Mouse (Mus musculus) embryonic facial prominence, embryonic 12.5 days (tissue): Measurements from ENCODE around the gene Cul9. TPM values are rescaled to one million over a fixed set of nuclear protein-coding genes. Genes with fewer than 3 reads are reported as not detected.
A peak's percentile ranks its signal among the peaks of the same experiment; 100 is the strongest.

Experiments used
- ATAC-seq: fragments of 200-750 bp; cut with Nextera tagmentation; 2 replicates; pipeline ENCODE4 v1.8.0; 2017; ENCODE audit not compliant: insufficient number of reproducible peaks, insufficient read depth, low FRiP score, low TSS enrichment
- H3K27ac ChIP-seq: fragments of 300-500 bp; sonication (generic); 2 replicates; pipeline ENCODE4 v1.5.1; 2016; ENCODE audit warnings: mild to moderate bottlenecking
- H3K27me3 ChIP-seq: fragments of 300-500 bp; sonication (generic); 2 replicates; pipeline ENCODE4 v1.6.1; 2016; ENCODE audit warnings: mild to moderate bottlenecking, moderate library complexity
- H3K36me3 ChIP-seq: fragments of 300-500 bp; sonication (generic); 2 replicates; pipeline ENCODE4 v1.6.1; 2016; ENCODE audit warnings: mild to moderate bottlenecking
- H3K4me1 ChIP-seq: fragments of 300-500 bp; sonication (generic); 2 replicates; pipeline ENCODE4 v1.6.1; 2016
- H3K4me2 ChIP-seq: fragments of 300-500 bp; sonication (generic); replicated peaks from 2 replicates; pipeline ENCODE4 v1.6.1; 2016; ENCODE audit warnings: mild to moderate bottlenecking, moderate library complexity
- H3K4me3 ChIP-seq: fragments of 300-500 bp; sonication (generic); 2 replicates; pipeline ENCODE4 v1.5.1; 2016; ENCODE audit warnings: mild to moderate bottlenecking
- H3K9ac ChIP-seq: fragments of 300-500 bp; sonication (generic); 2 replicates; pipeline ENCODE4 v1.6.1; 2016; ENCODE audit warnings: mild to moderate bottlenecking, moderate library complexity
- H3K9me3 ChIP-seq: fragments of 300-500 bp; sonication (generic); 2 replicates; pipeline ENCODE4 v1.6.1; 2016; ENCODE audit warnings: mild to moderate bottlenecking, moderate library complexity
- WGBS: fragments of 180-500 bp; shearing (Covaris S2); methylation state at CpG from one replicate; pipeline ENCODE4 v1.1.7; 2016; 5-methylcytosine and 5-hydroxymethylcytosine counted together
- polyA plus RNA-seq: library from polyadenylated mRNA; unstranded; fragments of >200 nt; fragmentation: Nextera tagmentation; extraction: Ambion mirVana; gene quantifications from 2 replicates; pipeline ENCODE4 v1.2.1, GENCODE M21; 2016

The Cul9 gene
- 12.4 and 13.4 TPM in 2 replicates for polyA plus RNA-seq

DNA sequence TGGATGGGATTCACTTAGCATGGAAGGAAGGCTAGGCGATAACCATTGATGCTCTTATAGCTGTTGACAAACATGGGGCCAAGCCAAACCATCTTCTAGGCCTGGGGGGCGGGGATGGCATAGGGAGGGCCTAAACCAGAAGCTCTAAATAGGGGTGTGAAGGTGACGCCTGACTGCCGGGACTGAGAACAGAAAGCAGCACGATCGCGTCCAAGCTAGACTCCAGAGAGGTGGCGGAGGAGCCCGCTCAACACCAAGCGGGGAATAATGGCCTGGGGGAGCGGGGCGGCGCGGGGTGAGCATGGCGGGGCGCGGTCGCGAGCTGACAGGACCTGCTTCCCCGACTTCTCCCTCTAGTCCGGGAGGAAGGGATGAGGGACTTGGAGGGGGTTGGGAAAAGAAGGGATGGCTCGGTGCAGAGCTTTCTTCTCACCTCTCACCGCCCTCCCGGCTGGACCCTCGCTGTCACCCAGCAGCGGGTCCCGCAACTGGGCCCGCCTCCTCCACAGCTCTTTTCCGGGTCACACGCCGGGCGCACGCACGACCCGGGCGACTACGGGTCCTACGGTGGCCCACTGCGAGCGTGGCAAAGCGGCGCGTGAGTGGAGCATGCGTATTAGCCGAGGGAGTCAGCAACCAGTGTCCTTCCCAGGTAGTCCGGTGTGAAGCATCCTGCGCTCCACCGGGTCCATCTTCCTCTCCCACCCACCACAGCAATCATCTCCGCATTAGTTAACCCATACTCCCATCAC lies at the start of gene Cul9:
TSS of gene Cul9 (minus strand) at position 576 of the 752 bp plus-strand sequence.
- peaks cover 32% of the 10 kb centered on the region for H3K36me3 ChIP-seq

DNA sequence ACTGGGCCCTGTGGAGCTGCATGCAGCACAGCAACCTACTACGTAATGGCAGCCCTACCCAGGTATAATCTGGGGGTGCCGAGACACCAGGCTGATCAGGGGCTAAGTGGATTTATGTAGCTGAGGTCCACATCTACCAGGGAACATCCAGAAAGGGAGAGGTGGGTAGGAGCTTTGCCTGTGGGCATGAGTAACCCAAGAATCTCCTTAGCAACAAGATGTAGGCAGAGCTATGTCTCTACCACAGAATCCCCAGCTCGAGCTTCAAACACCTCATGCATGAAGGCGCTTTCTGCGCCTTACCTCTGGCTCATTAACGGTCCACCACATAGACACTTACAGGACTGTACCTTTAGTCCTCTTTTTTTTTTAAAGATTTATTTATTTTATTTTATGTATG lies 49.1 kb upstream of the Cul9 start:
- H3K9ac ChIP-seq = 0 out of 2 replicates have a peak overlapping the region, but pooled peaks have one; percentile 17
- H3K4me1 ChIP-seq = peaks cover 16% of the 10 kb centered on the region
- H3K27me3 ChIP-seq = no peaks in the 10 kb centered on the region
- peak overlapping the region; percentile 87 for H3K27ac ChIP-seq
- no peaks in the 10 kb centered on the region for H3K9me3 ChIP-seq
- no peak for ATAC-seq
- 75% methylated on average over 6 of the region's 6 CpGs for WGBS
- peak overlapping the region; percentile 23; the same call in 1 of the 2 replicates for H3K4me2 ChIP-seq
- H3K4me3 ChIP-seq = no peak overlapping the region
- H3K36me3 ChIP-seq = peaks cover 18% of the 10 kb centered on the region

More for the DNA sequence above, at the start of gene Cul9:
- 1% methylated on average over 49 of the region's 49 CpGs for WGBS
- peak; percentile 66 for ATAC-seq
- H3K27me3 ChIP-seq = peaks cover 11% of the 10 kb centered on the region; the same call in 1 of the 2 replicates
- peaks cover 30% of the 10 kb centered on the region for H3K4me1 ChIP-seq
- peak within 1 kb of the TSS; percentile 80 for H3K9ac ChIP-seq
- H3K27ac ChIP-seq = 0 out of 2 replicates have a peak within 1 kb of the TSS, but pooled peaks have one; percentile 23
- H3K4me2 ChIP-seq = peak within 1 kb of the TSS; percentile 88
- H3K4me3 ChIP-seq = peak within 1 kb of the TSS; percentile 63
- no peaks in the 10 kb centered on the region for H3K9me3 ChIP-seq

DNA sequence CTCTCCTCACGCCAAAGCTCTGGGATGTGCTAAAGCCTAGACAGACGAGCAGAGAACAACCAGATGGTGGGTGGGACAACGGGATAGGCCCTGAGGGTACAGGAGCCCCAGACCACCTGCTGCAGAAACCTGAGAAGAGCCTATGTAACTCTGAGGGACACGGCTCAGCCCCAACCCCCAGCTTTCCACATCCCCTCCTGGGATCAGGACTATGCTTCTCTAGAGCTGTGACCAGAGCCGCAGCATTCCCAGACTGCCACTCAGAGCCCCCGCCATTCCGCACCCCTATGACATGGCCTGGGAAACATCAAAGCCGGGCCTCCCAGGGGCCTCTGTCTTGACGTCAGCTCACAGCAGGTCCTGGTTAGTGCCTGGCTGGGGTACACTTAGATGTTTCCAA lies 48.4 kb upstream of the Cul9 start:
- Histone ChIP-seq H3K9ac (peak overlapping the region; percentile 17; the same call in 1 of the 2 replicates), H3K9me3 (no peaks in the 10 kb centered on the region), H3K4me1 (peaks cover 16% of the 10 kb centered on the region), H3K27ac (peak overlapping the region; percentile 87), H3K27me3 (no peaks in the 10 kb centered on the region), H3K36me3 (peaks cover 25% of the 10 kb centered on the region), H3K4me2 (peak overlapping the region; percentile 23; the same call in 1 of the 2 replicates), H3K4me3 (no peak overlapping the region)
- WGBS = 7% methylated on average over 9 of the region's 9 CpGs
- peak; percentile 80 for ATAC-seq

DNA sequence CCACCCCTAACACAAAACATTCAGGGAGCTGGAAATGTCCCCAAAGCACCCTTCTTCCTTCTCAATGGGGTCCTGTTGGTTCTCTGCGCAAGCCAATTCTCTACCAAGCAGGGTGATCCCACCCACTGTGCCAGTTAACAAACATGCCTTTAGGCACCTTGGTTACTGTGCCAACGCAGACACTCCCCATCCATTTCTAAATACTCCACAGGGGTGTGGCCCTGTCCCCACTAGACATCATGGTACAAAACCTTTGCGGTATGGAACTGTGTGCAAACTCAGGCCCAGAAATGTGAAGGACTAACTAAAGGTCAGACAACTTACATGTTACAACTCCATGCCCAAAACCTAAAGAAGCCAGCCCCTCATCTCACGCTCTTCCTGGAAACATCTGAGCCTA lies 46.9 kb upstream of the Cul9 start:
- Histone ChIP-seq H3K36me3 (peaks cover 40% of the 10 kb centered on the region), H3K9me3 (no peaks in the 10 kb centered on the region), H3K27me3 (no peaks in the 10 kb centered on the region), H3K9ac (no peak overlapping the region), H3K27ac (0 out of 2 replicates have a peak overlapping the region, but pooled peaks have one; percentile 5), H3K4me3 (no peak overlapping the region), H3K4me1 (peaks cover 16% of the 10 kb centered on the region), H3K4me2 (no peak overlapping the region)
- 92% methylated on average over 4 of the region's 4 CpGs for WGBS
- ATAC-seq = no peak

GRCm38 (mm10) chr17:46591406-46591805 lies 45.2 kb upstream of the Cul9 start:
- no peak for ATAC-seq
- H3K36me3 ChIP-seq = peaks cover 51% of the 10 kb centered on the region
- no peak overlapping the region for H3K4me2 ChIP-seq
- H3K27ac ChIP-seq = no peak overlapping the region
- H3K27me3 ChIP-seq = no peaks in the 10 kb centered on the region
- 85% methylated on average over 19 of the region's 19 CpGs for WGBS
- no peak overlapping the region for H3K4me3 ChIP-seq
- peaks cover 16% of the 10 kb centered on the region for H3K4me1 ChIP-seq
- H3K9ac ChIP-seq = no peak overlapping the region
- no peaks in the 10 kb centered on the region for H3K9me3 ChIP-seq

- Histone ChIP-seq H3K4me1 (peaks cover 13% of the 10 kb centered on the region), H3K36me3 (peaks cover 61% of the 10 kb centered on the region), H3K9me3 (no peaks in the 10 kb centered on the region), H3K4me2 (no peak overlapping the region), H3K27me3 (no peaks in the 10 kb centered on the region), H3K27ac (no peak overlapping the region), H3K9ac (no peak overlapping the region), H3K4me3 (no peak overlapping the region)
- 89% methylated on average over 7 of the region's 7 CpGs for WGBS
- no peak for ATAC-seq
Observed at GRCm38 (mm10) chr17:46590439-46590838, 44.3 kb upstream of the Cul9 start.

DNA sequence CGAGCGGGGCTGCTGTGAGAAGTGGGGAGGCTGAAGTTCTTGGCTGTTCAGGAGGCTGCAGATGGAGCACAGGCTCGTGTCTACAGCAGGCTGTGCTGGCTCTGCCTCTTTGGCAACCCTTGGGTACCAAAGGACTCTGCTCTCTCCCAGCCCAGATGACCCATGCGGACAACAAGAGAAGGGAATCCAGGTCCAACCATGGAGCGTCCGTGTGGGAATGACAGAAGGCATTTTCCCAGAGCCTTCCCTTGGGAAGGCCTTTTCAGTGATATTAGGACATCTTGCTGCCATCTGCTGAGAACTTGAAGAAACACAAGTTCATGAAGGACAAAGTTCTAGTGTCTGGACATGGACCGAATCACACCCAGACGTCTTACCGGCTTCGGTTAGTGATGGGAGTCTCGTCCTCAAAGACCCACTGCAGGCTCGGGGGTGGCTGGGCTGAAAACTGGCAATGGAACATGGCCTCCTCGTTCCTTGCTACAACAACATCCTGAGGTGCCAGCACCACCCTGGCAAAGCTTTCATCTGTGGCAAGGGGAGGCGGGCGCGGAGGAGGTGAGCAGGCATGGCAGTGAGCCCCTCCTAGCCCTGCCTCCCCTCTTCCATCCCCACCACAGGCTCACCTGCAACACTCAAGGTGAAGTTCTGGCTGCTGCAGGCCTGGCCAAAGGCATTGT lies 43.6 kb upstream of the Cul9 start:
- no peaks in the 10 kb centered on the region for H3K27me3 ChIP-seq
- no peak overlapping the region for H3K4me2 ChIP-seq
- H3K9ac ChIP-seq = no peak overlapping the region
- H3K4me1 ChIP-seq = peaks cover 6% of the 10 kb centered on the region
- H3K27ac ChIP-seq = no peak overlapping the region
- no peak for ATAC-seq
- WGBS = 89% methylated on average over 16 of the region's 16 CpGs
- no peak overlapping the region for H3K4me3 ChIP-seq
- no peaks in the 10 kb centered on the region for H3K9me3 ChIP-seq
- peaks cover 67% of the 10 kb centered on the region for H3K36me3 ChIP-seq

DNA sequence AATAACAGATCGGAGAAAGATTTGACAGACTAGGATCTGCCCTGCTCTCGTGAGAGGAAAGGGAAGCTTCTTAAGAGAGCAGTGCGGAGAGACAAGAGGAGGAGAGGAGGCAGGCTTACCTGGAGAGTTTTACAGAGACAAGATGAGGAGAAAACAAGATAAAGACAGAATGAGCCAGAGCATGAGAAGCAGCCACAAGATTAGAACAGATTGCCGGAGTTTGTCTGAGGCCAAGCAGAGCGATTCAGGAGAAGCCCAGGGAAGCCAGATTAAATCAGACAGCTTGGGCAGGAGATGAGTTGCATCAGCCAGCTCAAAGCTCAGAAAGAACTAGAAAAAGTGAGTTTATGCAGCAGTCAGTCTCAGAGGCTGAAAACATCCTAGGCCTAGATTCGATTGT lies 42.7 kb upstream of the Cul9 start:
- Histone ChIP-seq H3K9ac (no peak overlapping the region), H3K36me3 (peaks cover 68% of the 10 kb centered on the region), H3K27ac (no peak overlapping the region), H3K4me1 (no peaks in the 10 kb centered on the region; the same call in 1 of the 2 replicates), H3K4me2 (no peak overlapping the region), H3K9me3 (no peaks in the 10 kb centered on the region), H3K4me3 (no peak overlapping the region), H3K27me3 (no peaks in the 10 kb centered on the region)
- ATAC-seq = no peak
- 91% methylated on average over 6 of the region's 6 CpGs for WGBS

DNA sequence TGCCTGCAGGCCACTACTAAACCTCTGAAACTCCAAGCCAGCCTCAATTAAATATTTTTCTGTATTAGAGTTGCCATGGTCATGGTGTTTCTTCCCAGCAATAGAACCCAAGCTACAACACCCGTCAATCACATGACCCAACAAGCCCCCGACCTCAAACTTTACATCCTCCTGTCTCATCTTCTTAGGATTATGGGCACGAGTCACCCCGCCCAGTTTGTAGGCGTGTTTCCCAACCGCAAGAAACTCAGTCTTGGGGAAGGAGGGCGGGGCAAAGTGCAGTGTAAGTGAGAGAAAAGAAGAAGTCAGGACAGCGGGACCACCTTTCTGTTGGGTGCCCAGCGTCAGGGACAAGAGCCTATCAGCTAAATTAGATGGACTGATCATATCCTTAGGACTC lies 42.0 kb upstream of the Cul9 start:
- Histone ChIP-seq H3K4me2 (no peak overlapping the region), H3K27me3 (no peaks in the 10 kb centered on the region), H3K36me3 (peaks cover 68% of the 10 kb centered on the region), H3K9ac (no peak overlapping the region), H3K9me3 (no peaks in the 10 kb centered on the region), H3K4me3 (no peak overlapping the region), H3K27ac (no peak overlapping the region), H3K4me1 (no peaks in the 10 kb centered on the region; the same call in 1 of the 2 replicates)
- no peak for ATAC-seq
- 84% methylated on average over 9 of the region's 9 CpGs for WGBS

GRCm38 (mm10) chr17:46586327-46586726 lies 40.1 kb upstream of the Cul9 start:
- H3K27ac ChIP-seq = no peak overlapping the region
- no peak overlapping the region for H3K9ac ChIP-seq
- WGBS = 89% methylated on average over 8 of the region's 8 CpGs
- no peaks in the 10 kb centered on the region for H3K27me3 ChIP-seq
- ATAC-seq = no peak
- no peaks in the 10 kb centered on the region for H3K4me1 ChIP-seq
- H3K9me3 ChIP-seq = no peaks in the 10 kb centered on the region
- H3K4me2 ChIP-seq = no peak overlapping the region
- H3K4me3 ChIP-seq = no peak overlapping the region
- peaks cover 82% of the 10 kb centered on the region for H3K36me3 ChIP-seq

DNA sequence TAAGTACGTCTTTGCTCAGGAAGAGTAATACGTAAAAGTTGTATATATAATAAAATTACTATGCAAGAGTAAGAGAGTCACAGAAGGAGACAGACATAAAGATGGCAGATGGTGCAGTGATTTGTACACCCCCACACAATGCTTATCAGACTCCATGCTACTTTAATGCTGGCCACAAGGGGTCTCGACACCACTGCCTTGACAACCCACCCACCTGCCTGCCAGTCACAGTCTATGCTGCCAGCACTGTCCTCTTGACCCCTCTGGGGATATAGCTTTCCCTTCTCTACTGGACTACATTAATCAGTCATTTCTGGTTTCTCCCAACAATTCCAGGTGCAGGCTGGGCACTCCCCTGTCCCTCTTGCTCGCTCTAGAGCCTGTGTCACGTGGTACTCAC lies 32.5 kb upstream of the Cul9 start:
- Histone ChIP-seq H3K27ac (no peak overlapping the region), H3K4me3 (no peak overlapping the region), H3K27me3 (no peaks in the 10 kb centered on the region), H3K9me3 (no peaks in the 10 kb centered on the region), H3K36me3 (peaks cover 84% of the 10 kb centered on the region), H3K4me1 (no peaks in the 10 kb centered on the region), H3K4me2 (no peak overlapping the region), H3K9ac (no peak overlapping the region)
- 78% methylated on average over 5 of the region's 5 CpGs for WGBS
- no peak for ATAC-seq

GRCm38 (mm10) chr17:46576070-46576469 lies 29.9 kb upstream of the Cul9 start:
- no peaks in the 10 kb centered on the region for H3K9me3 ChIP-seq
- H3K4me2 ChIP-seq = no peak overlapping the region
- H3K27ac ChIP-seq = no peak overlapping the region
- no peak overlapping the region for H3K4me3 ChIP-seq
- no peak for ATAC-seq
- no peaks in the 10 kb centered on the region for H3K27me3 ChIP-seq
- WGBS = 84% methylated on average over 13 of the region's 13 CpGs
- H3K9ac ChIP-seq = no peak overlapping the region
- no peaks in the 10 kb centered on the region for H3K4me1 ChIP-seq
- peaks cover 87% of the 10 kb centered on the region for H3K36me3 ChIP-seq
